Mouse (Mus musculus) heart, embryonic 11.5 days (tissue): Measurements from ENCODE around the gene Tada2a. TPM values are rescaled to one million over a fixed set of nuclear protein-coding genes. Genes with fewer than 3 reads are reported as not detected.

Experiments used
- ATAC-seq: fragments of 200-750 bp; cut with Nextera tagmentation; replicated peaks from 2 replicates; pipeline ENCODE4 v1.8.0; 2017; ENCODE audit warnings: moderate library complexity; ENCODE audit not compliant: insufficient number of reproducible peaks, low FRiP score, low TSS enrichment
- H3K27ac ChIP-seq: fragments of 300-500 bp; sonication (generic); 2 replicates; pipeline ENCODE4 v1.5.1; 2014; ENCODE audit warnings: mild to moderate bottlenecking, low read depth, low read length
- H3K27me3 ChIP-seq: fragments of 300-500 bp; sonication (generic); 2 replicates; pipeline ENCODE4 v1.6.1; 2014; ENCODE audit warnings: mild to moderate bottlenecking, low read length, mixed read lengths; ENCODE audit not compliant: control insufficient read depth, insufficient read depth
- H3K36me3 ChIP-seq: fragments of 300-500 bp; sonication (generic); 2 replicates; pipeline ENCODE4 v1.6.1; 2014; ENCODE audit warnings: mild to moderate bottlenecking, low read length, moderate library complexity, mixed read lengths; ENCODE audit not compliant: control insufficient read depth, insufficient read depth
- H3K4me1 ChIP-seq: fragments of 300-500 bp; sonication (generic); 2 replicates; pipeline ENCODE4 v1.6.1; 2014; ENCODE audit warnings: low read length; ENCODE audit not compliant: control insufficient read depth, insufficient read depth
- H3K4me2 ChIP-seq: fragments of 300-500 bp; sonication (generic); 2 replicates; pipeline ENCODE4 v1.6.1; 2014; ENCODE audit warnings: mild to moderate bottlenecking, moderate library complexity
- H3K4me3 ChIP-seq: fragments of 300-500 bp; sonication (generic); 2 replicates; pipeline ENCODE4 v1.5.1; 2014; ENCODE audit warnings: low read depth, low read length
- H3K9ac ChIP-seq: fragments of 300-500 bp; sonication (generic); 2 replicates; pipeline ENCODE4 v1.6.1; 2014; ENCODE audit warnings: mild to moderate bottlenecking, low read depth, low read length, moderate library complexity
- H3K9me3 ChIP-seq: fragments of 300-500 bp; sonication (generic); replicated peaks from 2 replicates; pipeline ENCODE4 v1.6.1; 2016; ENCODE audit warnings: low read length; ENCODE audit not compliant: control insufficient read depth
- WGBS: fragments of 180-500 bp; shearing (Covaris S2); extraction: QIAGEN DNeasy Blood & Tissue Kit; methylation state at CpG from one replicate; pipeline ENCODE4 v1.1.7; 2014; ENCODE audit not compliant: insufficient replicate concordance; 5-methylcytosine and 5-hydroxymethylcytosine counted together
- polyA plus RNA-seq: library from polyadenylated mRNA; unstranded; fragments of >200 nt; fragmentation: Nextera tagmentation; extraction: Ambion mirVana; gene quantifications from 2 replicates; pipeline ENCODE4 v1.2.1, GENCODE M21; 2014

Tada2a gene
- polyA plus RNA-seq, 1 experiment from 2014 or later = 21.3 TPM

DNA sequence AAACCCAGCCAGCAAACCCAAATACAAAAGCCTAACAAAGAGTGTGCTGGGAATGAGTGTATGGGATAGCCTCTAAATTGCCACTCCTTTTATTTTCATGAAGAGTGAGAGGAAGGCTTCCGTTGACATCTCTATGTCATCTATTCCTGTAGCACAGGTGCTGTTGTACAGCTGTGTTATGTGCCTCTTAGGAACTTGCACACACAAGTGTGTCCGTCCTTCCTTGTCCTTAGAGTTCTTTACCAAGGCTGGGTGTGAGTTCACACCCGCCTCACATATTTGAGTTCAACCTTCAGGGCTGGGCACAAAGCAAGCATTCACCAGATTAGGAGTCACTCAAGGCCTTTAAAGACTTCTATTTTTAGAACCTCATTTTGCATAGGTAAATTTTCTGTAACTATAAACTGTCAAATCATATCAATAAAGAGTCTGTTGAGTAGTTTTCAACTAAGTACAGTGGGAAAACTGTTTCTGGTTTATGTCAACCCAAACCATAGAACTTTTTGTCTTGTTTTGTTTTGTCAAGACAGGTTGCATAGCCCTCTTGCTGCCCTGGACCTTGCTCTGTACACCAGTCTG lies 65.7 kb downstream of the Tada2a start:
- Histone ChIP-seq H3K36me3 (no peaks in the 10 kb centered on the region), H3K9me3 (no peaks in the 10 kb centered on the region), H3K9ac (no peak overlapping the region), H3K4me1 (peaks cover 14% of the 10 kb centered on the region), H3K4me2 (no peak overlapping the region), H3K27ac (no peak overlapping the region), H3K27me3 (peaks cover 16% of the 10 kb centered on the region), H3K4me3 (no peak overlapping the region)
- ATAC-seq = no peak
- 81% methylated on average over 3 of the region's 3 CpGs for WGBS

DNA sequence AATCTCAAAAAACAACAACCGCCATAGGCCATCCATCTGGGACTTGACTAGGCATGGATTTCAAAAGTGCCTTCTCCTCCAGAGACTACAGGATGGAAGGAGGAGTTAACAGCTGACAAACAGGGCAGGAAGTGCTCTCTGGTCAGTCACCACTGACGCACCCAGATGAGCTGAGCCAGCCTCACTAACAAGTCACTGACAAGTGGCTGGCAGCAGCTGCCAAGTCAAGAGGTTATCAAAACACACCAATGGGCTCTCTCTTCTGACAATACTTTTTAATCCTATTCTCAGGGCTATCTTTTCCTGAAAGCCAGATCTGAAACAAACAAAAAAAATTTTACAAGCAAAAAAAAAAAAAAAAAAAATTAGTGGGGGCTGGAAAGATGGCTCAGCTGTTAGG lies 66.6 kb downstream of the Tada2a start:
- Histone ChIP-seq H3K9ac (no peak overlapping the region), H3K27me3 (peaks cover 12% of the 10 kb centered on the region), H3K27ac (no peak overlapping the region), H3K4me2 (no peak overlapping the region), H3K9me3 (no peaks in the 10 kb centered on the region), H3K36me3 (no peaks in the 10 kb centered on the region), H3K4me1 (peaks cover 14% of the 10 kb centered on the region), H3K4me3 (no peak overlapping the region)
- ATAC-seq = 0 out of 2 replicates have a peak, but pooled peaks have one; percentile 26
- 21% methylated on average over 2 of the region's 2 CpGs for WGBS

DNA sequence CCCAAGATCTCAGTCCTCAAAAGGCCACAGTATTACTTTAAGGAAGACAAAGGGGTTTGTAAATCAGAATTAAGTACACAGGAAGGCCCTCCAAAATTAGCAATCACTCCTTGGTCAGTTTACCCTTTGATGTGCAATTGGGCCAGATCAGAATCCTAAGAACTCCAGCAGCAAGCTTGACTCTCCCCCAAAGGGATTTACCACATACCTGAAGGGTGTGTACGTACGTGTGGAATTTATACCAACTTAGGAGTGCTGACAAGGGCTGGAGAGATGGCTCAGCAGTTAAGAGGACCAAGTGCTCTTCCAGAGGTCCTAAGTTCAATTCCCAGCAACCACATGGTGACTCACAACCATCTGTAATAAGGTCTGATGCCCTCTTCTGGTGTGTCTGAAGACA lies 67.5 kb downstream of the Tada2a start:
- Histone ChIP-seq H3K4me3 (no peak overlapping the region), H3K9me3 (no peaks in the 10 kb centered on the region), H3K4me1 (peaks cover 9% of the 10 kb centered on the region), H3K36me3 (no peaks in the 10 kb centered on the region), H3K27me3 (peaks cover 7% of the 10 kb centered on the region), H3K9ac (no peak overlapping the region), H3K4me2 (no peak overlapping the region), H3K27ac (no peak overlapping the region)
- ATAC-seq = no peak
- WGBS = 61% methylated on average over 2 of the region's 2 CpGs

DNA sequence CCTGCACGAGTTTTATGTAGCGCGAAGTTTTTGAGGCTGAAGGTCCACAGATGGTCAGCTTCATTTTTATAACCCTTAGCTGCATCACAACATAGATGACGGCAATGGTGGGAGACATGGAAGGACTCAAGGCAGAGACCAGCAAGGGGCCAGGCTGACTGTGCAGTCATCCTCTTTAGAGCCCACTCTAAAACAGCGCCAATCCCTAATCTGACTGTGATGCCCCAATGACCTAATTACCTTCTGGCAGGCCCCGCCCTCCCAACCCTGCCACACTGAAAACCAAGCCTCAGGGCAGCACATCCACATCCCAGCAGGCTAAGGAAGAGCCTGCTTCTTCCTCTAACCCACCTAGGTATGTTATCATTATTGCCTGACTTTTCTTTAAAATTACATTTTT lies 68.8 kb downstream of the Tada2a start:
- no peak for ATAC-seq
- no peak overlapping the region for H3K27ac ChIP-seq
- H3K4me3 ChIP-seq = no peak overlapping the region
- H3K4me1 ChIP-seq = peaks cover 8% of the 10 kb centered on the region; the same call in 1 of the 2 replicates
- H3K36me3 ChIP-seq = no peaks in the 10 kb centered on the region
- H3K9ac ChIP-seq = no peak overlapping the region
- no peak overlapping the region for H3K4me2 ChIP-seq
- H3K27me3 ChIP-seq = no peaks in the 10 kb centered on the region
- 71% methylated on average over 6 of the region's 6 CpGs for WGBS
- H3K9me3 ChIP-seq = peaks cover 2% of the 10 kb centered on the region; the same call in 1 of the 2 replicates

DNA sequence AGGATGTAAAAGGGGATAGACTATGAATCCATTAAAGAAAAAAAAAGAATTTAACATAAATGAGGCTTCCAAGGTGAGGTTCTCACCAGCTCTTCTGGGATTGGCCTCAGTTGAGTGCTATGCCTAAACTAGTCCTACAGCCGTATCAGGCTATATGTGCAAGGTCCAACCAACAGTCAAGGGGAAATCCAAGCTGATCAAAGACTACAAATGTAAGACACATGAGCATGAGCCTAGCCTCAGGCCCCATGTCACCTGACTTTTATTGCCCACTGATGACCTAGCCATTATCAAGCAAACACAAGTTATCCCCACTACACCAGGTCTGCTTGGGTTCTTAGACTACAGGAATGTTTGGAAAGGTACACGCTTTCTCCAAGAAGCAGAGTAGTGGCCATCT lies 69.6 kb downstream of the Tada2a start:
- 83% methylated on average over 2 of the region's 2 CpGs for WGBS
- Histone ChIP-seq H3K9ac (no peak overlapping the region), H3K4me2 (no peak overlapping the region), H3K36me3 (no peaks in the 10 kb centered on the region), H3K27ac (no peak overlapping the region), H3K4me1 (peaks cover 8% of the 10 kb centered on the region; the same call in 1 of the 2 replicates), H3K9me3 (peaks cover 3% of the 10 kb centered on the region; the same call in 1 of the 2 replicates), H3K27me3 (no peaks in the 10 kb centered on the region), H3K4me3 (no peak overlapping the region)
- no peak for ATAC-seq

DNA sequence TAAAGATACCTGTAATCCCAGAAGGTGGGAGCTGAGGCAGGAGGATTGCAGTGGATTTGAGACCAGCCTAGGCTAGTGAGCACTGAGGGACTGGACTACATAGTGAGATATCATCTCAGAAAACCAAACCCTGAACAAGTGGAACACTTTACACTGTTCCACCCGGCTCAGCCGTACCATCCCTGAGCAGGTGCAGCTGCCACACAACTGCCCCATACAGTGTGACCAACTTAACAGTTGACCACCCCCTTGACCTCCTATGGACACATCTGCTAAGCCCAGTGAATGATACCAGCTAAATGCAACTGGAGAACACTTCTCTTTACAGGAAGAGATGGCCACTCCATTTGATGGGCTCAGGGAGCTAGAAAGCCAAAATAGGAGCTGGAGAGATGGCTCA lies 72.0 kb downstream of the Tada2a start:
- no peak for ATAC-seq
- Histone ChIP-seq H3K27ac (no peak overlapping the region), H3K4me3 (no peak overlapping the region), H3K9me3 (peaks cover 3% of the 10 kb centered on the region; the same call in 1 of the 2 replicates), H3K4me2 (no peak overlapping the region), H3K27me3 (no peaks in the 10 kb centered on the region), H3K4me1 (peaks cover under 1% of the 10 kb centered on the region; the same call in 1 of the 2 replicates), H3K9ac (no peak overlapping the region), H3K36me3 (no peaks in the 10 kb centered on the region)
- WGBS = 88% methylated on average over 2 of the region's 2 CpGs

DNA sequence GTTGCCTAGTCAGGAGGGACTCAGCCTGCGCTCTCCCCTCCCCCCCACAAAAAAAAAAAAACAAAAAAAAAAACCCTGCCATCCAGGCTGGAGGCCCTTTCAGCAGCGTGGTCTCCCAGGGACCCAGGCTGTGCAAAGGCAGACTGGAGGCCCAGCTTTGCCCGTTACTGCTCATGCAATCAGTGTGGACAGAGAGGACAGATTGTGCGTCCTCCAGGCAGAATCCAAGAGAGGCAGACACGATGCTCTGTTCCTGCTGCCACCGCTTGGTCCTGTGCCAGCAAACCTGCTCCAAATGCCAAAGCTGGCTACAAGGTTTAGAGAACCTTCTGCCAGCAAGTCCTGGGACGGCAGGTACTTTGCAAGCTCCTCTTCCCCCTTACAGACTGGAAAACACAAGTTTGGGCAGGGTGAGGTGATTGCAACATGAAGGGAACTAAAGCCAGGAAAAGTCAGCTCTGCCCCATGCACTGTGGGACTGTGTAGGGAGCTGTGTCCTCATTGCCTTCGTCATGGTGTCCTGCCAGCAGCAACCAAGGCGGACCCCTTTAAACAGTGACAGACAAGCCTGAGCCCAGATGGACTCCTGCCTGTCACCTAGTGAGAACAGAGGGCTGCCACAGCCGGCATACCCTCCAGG lies 75.8 kb downstream of the Tada2a start:
- WGBS = 63% methylated on average over 10 of the region's 10 CpGs

DNA sequence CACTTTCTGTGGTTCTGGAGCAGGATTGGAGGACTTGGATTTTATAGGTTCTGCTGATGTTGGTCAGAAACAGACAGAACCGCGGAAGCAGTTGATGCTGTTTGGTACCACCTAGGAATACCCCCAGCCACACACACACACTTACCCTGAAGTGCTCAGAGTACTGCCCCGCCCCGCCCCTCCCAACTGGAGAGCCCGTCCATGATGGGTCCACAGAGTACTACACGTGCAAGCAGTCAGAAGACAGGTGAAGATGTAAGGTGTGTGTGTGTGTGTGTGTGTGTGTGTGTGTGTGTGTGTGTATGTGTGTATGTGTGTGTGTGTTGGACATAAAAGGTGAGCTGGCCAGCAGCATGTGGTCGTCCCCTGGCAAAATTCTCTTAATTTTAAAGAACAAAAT lies 76.3 kb downstream of the Tada2a start:
- Histone ChIP-seq H3K27ac (no peak overlapping the region), H3K4me2 (no peak overlapping the region), H3K9me3 (peaks cover 3% of the 10 kb centered on the region; the same call in 1 of the 2 replicates), H3K4me1 (no peaks in the 10 kb centered on the region), H3K27me3 (no peaks in the 10 kb centered on the region), H3K4me3 (no peak overlapping the region), H3K9ac (no peak overlapping the region), H3K36me3 (no peaks in the 10 kb centered on the region)
- no peak for ATAC-seq
- 81% methylated on average over 7 of the region's 7 CpGs for WGBS

More for the DNA sequence above, 75.8 kb downstream of the Tada2a start:
- H3K9me3 ChIP-seq = peaks cover 3% of the 10 kb centered on the region; the same call in 1 of the 2 replicates
- H3K27me3 ChIP-seq = no peaks in the 10 kb centered on the region
- H3K27ac ChIP-seq = no peak overlapping the region
- H3K9ac ChIP-seq = no peak overlapping the region
- H3K4me1 ChIP-seq = no peaks in the 10 kb centered on the region
- H3K36me3 ChIP-seq = no peaks in the 10 kb centered on the region
- ATAC-seq = no peak
- H3K4me2 ChIP-seq = no peak overlapping the region
- no peak overlapping the region for H3K4me3 ChIP-seq

DNA sequence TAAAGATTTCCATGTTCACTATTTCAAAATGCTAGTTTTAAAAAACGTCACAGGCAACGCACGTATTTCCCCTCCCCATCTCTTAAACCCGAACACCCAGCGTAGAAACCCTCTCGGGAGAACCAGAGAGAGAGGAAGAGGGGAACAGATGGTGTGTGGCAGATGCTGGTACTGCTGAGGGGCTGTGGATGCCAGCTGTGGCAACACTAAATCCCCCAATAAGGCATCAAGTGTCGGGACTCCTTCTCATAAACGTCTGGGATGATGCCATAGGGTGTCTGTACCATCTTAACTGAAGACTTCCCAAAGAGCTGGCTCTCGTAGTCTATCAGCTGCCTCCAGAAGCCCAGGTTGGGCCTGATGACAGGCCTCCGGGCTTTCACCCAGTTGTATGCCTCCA lies 81.0 kb downstream of the Tada2a start:
- Histone ChIP-seq H3K9me3 (no peaks in the 10 kb centered on the region), H3K4me3 (no peak overlapping the region), H3K4me1 (no peaks in the 10 kb centered on the region), H3K4me2 (no peak overlapping the region), H3K9ac (no peak overlapping the region), H3K27me3 (no peaks in the 10 kb centered on the region), H3K36me3 (no peaks in the 10 kb centered on the region), H3K27ac (no peak overlapping the region)
- 79% methylated on average over 10 of the region's 10 CpGs for WGBS
- ATAC-seq = no peak
